Mouse (Mus musculus) gastrocnemius, postnatal 10 days (tissue): ENCODE measurements at regions not wholly inside any gene's neighbourhood (a gene's known extent, or its start where the extent isn't known, plus 50 kb on each side); places are given as distances from the start of the nearest gene placed in this dataset.

Experiments
- DNase-seq: peaks from one replicate; pipeline ENCODE4 v3.0.0; 2021; ENCODE audit warnings: mixed read lengths

GRCm38 (mm10) chrY:86743391-86743790 lies 373.2 kb upstream of the Gm21477 start:
- DNase-seq: peak; percentile 2
